Mouse (Mus musculus) cerebellum, adult 9-10 months (tissue): Measurements from ENCODE around the gene Pbrm1.

Experiments
- DNase-seq: peaks from one replicate; pipeline ENCODE4 v3.0.0; 2022

Gene Pbrm1

GRCm38 (mm10) chr14:31018860-31019291 is at the start of gene Pbrm1, which contains the start of gene Gnl3:
Gene Pbrm1, plus strand, starts transcription at chr14:31019138.
Gene Gnl3, minus strand, starts transcription at chr14:31019152.
- peak; percentile 95 for DNase-seq

DNA sequence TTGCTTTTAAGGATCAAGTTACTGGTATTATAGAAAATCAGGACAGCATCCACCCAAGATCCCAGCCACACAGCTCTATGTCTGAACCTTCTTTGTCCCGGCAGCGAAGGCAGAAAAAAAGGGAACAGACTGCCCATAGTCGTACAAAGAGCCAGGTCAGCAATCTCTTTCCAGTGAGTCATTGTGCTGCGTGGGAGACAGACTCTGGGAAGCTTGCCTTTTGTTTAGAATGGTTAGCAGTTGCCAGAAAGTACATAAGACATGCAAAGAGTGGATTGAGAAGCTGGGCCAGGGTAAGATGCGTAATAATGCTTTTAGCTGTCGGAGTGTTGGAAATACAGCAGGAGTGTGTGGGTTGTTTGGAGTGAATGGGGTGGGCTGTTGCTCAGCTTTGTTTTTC is 44.7 kb upstream of the Pbrm1 start:
- DNase-seq, result peak; percentile 21

DNA sequence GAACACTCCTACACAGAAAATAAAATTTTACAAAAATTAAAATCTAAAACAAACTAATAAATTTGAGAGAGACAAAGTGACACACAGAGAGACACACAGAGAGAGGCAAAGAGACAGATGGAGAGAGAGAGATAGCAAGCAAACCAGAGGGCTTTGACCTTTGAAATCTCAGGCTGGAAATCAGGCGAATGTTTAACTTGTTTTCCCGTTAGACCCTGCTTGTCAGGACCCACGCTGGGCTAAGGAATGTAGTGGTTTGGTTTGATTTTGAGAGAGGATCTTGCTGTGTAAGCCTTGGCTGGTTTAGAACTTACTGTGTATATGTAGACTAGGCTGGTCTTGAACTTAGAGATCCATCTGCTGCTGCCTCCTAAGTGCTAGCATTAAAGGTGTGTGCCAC is 42.7 kb upstream of the Pbrm1 start:
- DNase-seq, result no peak

DNA sequence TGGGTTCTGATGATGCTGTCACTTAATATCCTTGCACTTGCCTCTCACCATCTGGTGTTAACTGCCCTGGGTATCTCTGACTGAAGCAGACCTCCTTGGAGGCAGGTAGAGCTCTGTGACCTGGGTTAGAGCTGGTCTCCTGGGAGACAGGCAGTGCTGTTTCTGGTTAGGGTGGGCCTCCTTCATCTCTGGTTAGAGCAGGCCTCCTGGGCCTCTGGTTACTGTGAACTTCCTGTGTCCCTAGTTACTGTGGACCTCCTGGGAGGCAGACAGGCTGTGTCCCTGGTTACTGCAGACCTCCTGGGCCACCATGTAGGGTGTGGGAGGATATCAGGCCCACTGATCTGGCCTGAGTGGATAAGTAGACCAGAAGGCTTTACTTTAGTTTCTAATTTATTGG is 22.5 kb upstream of the Pbrm1 start:
- DNase-seq, result no peak

- no peak for DNase-seq
Observed at GRCm38 (mm10) chr14:31000356-31000755, 18.6 kb upstream of the Pbrm1 start.

GRCm38 (mm10) chr14:31000816-31001306 is 18.1 kb upstream of the Pbrm1 start:
- no peak for DNase-seq

GRCm38 (mm10) chr14:31001307-31002205 is 17.4 kb upstream of the Pbrm1 start, which contains the start of the genes Glt8d1 and Spcs1:
Gene Glt8d1, plus strand, starts transcription at chr14:31001400.
Gene Spcs1, minus strand, starts transcription at chr14:31001672.
- peak; percentile 82 for DNase-seq

- DNase-seq, result no peak
Observed at GRCm38 (mm10) chr14:31004527-31004926, 14.4 kb upstream of the Pbrm1 start.

DNA sequence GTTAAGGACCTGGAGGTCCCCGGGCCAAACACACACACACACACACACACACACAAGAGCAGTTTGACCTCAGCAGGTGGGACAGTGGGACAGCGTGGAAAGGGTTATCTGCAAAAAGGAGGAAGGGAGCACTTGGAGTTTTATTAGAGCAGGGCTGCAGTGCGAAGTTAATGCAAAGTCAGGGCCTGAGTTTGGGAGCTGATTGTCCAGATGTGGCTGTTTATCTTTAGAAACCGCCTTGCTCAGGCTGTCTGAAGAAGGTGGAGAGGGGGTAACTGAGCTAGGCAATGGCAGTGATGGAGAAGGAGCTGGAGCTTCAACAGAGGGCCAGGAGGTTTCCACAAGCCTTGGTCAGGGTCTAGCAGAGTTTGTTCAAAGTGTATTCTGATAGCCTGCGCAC is 12.2 kb upstream of the Pbrm1 start:
- no peak for DNase-seq

DNA sequence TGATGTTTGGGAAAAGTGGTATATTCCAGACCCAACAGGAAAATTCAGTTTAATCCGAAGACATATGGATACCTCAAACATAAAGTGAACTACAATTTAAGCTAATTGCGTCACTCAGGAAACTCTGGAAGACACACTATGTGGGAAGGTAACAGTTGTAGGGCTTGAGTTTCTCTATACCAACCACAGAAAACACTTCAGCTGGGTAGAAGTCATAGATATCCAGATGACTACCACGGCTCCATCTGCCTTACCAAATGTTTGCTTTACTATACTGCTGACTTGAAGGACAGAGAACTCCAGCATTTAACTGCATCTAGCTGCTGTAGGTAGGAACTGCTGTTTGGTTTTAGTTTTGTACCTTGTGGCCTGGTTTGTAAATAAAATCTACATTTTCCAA is 7.3 kb upstream of the Pbrm1 start:
- no peak for DNase-seq

- no peak for DNase-seq
Observed at GRCm38 (mm10) chr14:31013928-31014327, 5.0 kb upstream of the Pbrm1 start.

DNA sequence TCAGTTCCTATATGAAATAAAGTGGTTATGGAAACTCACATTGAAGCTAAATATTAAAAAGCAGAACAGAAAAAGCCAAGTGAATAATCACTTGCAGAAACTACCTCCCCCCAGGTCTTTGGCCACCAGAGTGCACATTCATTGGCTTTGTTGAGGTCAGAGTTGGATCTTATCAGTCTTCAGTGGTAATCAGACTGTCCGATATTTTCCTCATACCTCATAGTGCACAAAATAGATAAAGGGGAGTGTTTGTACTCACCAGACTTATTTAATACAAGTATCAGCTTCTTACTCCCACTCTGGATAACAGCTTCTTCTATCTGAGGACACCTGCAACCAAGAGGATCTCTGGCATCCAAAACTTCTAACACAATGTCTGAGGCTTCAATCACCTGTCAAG is 2.9 kb upstream of the Pbrm1 start:
- DNase-seq, result no peak

DNA sequence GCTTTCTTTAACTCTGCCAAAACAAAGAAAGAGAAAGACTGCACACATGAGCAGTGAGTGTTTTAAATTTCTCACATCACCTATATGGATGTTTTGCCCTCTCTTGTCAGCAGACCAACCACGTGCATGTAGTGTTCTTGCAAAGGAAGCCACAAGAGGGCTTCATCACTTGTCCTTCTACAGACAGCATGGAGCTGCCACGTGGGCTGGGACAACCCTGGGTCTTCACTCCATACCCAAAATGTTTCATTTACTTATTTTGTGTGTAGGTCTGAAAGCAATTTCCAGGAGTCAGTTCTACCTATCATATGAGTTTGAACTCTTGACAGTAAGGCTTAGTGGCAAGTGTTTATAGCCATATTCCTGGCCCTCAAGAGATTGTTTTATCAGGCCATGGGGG is 1.1 kb upstream of the Pbrm1 start:
- no peak for DNase-seq

- DNase-seq, result no peak
Observed at GRCm38 (mm10) chr14:31019331-31020205, 630 bp downstream of the Pbrm1 start.

DNA sequence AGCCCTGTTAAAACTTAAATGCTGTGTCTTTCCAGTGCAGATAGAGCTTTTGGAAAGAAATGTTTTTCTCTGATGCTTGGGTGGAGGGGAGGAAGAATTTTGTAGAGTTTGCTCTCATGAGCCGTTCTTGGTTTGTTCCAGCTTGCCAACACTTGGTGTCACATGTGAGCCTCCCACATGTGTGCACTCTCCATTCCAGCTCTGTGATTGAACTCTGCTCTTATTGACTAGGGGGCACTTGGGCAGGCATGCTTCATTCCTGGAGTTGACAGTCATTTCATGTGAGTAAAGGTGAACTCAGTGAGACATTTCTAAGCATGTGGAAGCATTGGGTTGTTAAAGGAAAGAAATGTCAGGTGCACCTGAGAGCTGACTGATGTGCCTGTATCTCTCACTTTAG is 3.6 kb downstream of the Pbrm1 start:
- DNase-seq, result no peak

DNA sequence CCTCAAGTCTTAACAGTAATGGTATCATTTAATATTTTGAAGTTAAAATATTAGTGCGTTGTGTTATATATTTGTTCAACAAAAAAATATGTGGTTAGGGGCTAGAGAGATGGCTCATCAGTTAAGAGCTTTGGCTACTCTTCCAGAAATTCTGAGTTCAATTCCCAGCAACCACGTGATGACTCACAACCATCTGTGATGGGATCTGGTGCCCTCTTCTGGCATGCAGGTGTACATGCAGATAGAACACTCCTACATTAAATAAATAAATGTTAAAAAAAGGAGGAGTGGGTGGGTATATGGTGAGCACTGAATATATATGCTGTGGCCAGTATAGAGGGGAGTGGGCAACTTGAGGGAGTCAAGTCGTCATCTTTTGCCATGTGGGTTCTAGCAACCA is 6.8 kb downstream of the Pbrm1 start:
- no peak for DNase-seq

GRCm38 (mm10) chr14:31045296-31045695 is 26.4 kb downstream of the Pbrm1 start:
- DNase-seq, result no peak

DNA sequence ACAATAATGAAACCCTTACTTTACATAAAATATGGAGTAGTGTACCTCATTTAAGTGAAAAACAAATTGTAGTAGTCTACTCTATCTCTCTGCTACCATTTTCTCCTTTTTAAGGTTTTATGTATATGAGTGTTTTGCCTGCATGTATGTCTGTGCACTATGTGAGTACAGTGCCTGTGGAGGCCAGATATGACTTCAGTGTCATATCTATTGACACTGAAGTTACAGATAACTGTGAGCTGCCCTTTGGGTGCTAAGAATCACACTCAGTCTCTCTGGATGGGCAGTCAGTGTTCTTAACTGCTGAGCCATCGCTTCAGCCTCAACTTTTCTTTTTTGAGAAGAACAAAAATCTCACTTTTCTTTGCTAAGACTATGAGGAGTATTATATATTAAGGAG is 26.9 kb downstream of the Pbrm1 start:
- no peak for DNase-seq

DNA sequence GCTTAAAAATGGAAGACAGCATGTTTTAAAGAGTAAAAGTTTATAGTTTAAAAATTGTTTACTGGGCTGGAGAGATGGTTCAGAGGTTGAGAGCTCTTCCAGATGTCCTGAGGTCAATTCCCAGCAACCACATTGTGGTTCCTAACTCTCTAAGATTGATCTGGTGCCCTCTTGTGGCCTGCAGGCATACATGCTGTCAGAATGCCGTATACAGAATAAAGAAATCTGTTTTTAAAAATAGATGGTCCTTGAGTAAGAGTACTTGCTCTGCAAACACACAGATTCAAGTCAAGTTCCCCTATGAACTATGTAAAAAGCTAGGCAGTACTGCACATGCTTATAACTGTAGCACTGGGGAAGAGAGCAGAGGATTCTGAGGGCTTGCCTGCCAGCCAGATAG is 43.3 kb downstream of the Pbrm1 start:
- DNase-seq, result no peak

DNA sequence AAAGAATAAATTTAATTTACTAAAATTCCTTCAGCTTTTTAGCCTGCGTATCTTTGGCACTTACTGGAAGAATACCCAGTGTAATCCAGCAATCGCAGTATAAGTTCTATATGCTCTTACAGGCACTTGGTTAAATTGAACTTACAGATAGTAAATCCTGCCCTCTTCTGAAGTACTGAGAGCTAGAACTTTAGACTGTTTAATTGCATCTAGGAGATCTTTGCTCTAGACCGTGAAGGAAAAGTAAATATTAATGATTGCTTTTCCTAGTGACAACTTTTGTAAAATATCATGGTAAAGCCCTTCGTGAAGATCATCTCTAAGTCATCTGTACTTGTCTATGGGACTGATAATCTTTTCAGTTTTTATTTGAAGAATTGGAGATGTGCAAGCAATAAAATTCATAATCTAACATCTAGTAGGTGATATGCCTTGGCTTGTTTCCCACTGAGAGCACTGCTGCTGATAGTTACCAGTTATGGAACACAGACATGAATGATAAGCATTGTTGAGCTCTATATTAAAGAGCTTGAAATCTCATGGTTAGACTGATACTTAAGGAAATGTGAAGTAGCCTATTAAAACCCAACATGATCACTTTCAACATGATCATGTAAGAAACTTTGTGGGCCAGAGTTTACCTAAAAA is 50.3 kb downstream of the Pbrm1 start:
- no peak for DNase-seq

GRCm38 (mm10) chr14:31078597-31079208 is 59.8 kb downstream of the Pbrm1 start:
- DNase-seq, result no peak

- no peak for DNase-seq
Observed at GRCm38 (mm10) chr14:31079313-31080028, 60.5 kb downstream of the Pbrm1 start.
